Mouse (Mus musculus) limb, embryonic 14.5 days (tissue): ENCODE results near the gene Ptgir. TPM values are rescaled to one million over a fixed set of nuclear protein-coding genes. Genes with fewer than 3 reads are reported as not detected.

Experiments used
- ATAC-seq: fragments of 200-750 bp; cut with Nextera tagmentation; 2 replicates; pipeline ENCODE4 v1.8.0; 2017; ENCODE audit warnings: low read depth, moderate number of reproducible peaks, moderate TSS enrichment; ENCODE audit not compliant: low FRiP score
- DNase-seq: peaks from one replicate; pipeline ENCODE4 v3.0.0-alpha.2; 2015; ENCODE audit warnings: low spot score
- H3K27ac ChIP-seq: fragments of 300-500 bp; sonication (generic); replicated peaks from 2 replicates; pipeline ENCODE4 v1.5.1; 2014; ENCODE audit warnings: low read depth, mild to moderate bottlenecking, low read length, moderate library complexity, mixed read lengths
- H3K27me3 ChIP-seq: fragments of 300-500 bp; sonication (generic); 2 replicates; pipeline ENCODE4 v1.6.1; 2014; ENCODE audit warnings: low read length, mixed read lengths; ENCODE audit not compliant: control insufficient read depth, insufficient read depth
- H3K36me3 ChIP-seq: fragments of 300-500 bp; sonication (generic); 2 replicates; pipeline ENCODE4 v1.6.1; 2014; ENCODE audit warnings: mild to moderate bottlenecking, low read length, moderate library complexity, mixed read lengths; ENCODE audit not compliant: control insufficient read depth, insufficient read depth
- H3K4me1 ChIP-seq: fragments of 300-500 bp; sonication (generic); 2 replicates; pipeline ENCODE4 v1.6.1; 2014; ENCODE audit warnings: antibody characterized with exemption, low read length, mixed read lengths; ENCODE audit not compliant: control insufficient read depth, insufficient read depth
- H3K4me2 ChIP-seq: fragments of 300-500 bp; sonication (generic); replicated peaks from 2 replicates; pipeline ENCODE4 v1.6.1; 2014; ENCODE audit warnings: low read depth, mild to moderate bottlenecking, low read length, moderate library complexity; ENCODE audit not compliant: severe bottlenecking
- H3K4me3 ChIP-seq: fragments of 300-500 bp; sonication (generic); replicated peaks from 2 replicates; pipeline ENCODE4 v1.5.1; 2014; ENCODE audit warnings: low read length
- H3K9ac ChIP-seq: fragments of 300-500 bp; sonication (generic); 2 replicates; pipeline ENCODE4 v1.6.1; 2014; ENCODE audit warnings: mild to moderate bottlenecking, low read depth, low read length, moderate library complexity; ENCODE audit not compliant: severe bottlenecking
- H3K9me3 ChIP-seq: fragments of 300-500 bp; sonication (generic); 2 replicates; pipeline ENCODE4 v1.6.1; 2016; ENCODE audit warnings: low read length; ENCODE audit not compliant: control insufficient read depth
- POLR2A ChIP-seq: fragments of 200-500 bp; IDR thresholded peaks from 2 replicates; pipeline ENCODE4 v1.8.0; 2012; ENCODE audit warnings: inconsistent platforms, mild to moderate bottlenecking, moderate library complexity, borderline replicate concordance; ENCODE audit not compliant: insufficient read depth, insufficient read length; ENCODE audit errors: extremely low read depth
- WGBS: fragments of 180-500 bp; shearing (Covaris S2); extraction: QIAGEN DNeasy Blood & Tissue Kit; methylation state at CpG from one replicate; pipeline ENCODE4 v1.1.7; 2014; 5-methylcytosine and 5-hydroxymethylcytosine counted together
- polyA plus RNA-seq, 2 experiments: library from polyadenylated mRNA; depleted of rRNA in 1 of 2; stranded (reverse) in 1 of 2; unstranded in 1 of 2; fragments of >200 nt; fragmentation: Nextera tagmentation in 1 of 2; extraction: Ambion mirVana in 1 of 2; gene quantifications; 2 replicates each; pipeline versions ENCODE4 v1.2.1 to v1.2.3; 2012 to 2014

The Ptgir gene
- polyA plus RNA-seq, 2 experiments: 2.3 to 3.6 TPM

DNA sequence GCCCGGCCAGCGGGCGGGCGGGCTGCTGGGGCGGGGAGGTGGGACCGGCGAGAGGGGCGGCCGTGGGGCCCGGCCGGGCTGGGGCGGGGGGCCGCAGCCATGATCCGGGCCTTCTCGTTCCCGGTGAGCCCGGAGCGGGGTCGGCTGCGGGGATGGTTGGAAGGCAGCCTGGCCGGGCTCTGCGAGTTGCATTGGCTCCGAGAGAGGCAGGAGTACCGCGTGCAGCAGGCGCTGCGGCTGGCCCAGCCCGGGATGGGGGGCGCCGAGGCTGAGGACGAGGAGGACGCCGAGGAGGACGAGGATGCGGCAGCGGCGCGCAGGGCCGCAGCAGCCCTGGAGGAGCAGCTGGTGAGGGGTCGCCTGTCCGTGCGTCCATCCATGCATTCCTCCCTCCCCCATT lies 31.0 kb upstream of the Ptgir start:
- no peak for ATAC-seq

DNA sequence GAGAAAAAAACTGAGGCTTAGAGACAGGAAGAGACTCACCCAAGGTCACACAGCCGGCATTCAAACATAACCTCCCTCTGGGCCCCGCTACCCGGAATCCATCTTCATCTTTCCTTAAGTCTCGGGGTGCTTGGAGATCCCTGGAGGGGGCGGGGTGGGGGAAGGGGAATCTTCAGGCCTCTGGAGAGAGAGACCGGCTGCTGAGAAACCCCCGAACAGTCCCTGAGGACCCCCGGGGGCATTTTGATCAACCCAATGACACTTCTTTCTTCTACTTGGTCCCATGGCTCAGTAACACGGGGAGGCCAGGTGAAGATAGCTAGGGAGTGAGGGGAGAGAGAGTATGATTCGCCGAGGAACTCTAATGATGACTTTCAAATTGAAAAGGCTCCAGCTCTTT lies 30.3 kb upstream of the Ptgir start:
- no peak for DNase-seq

More for the DNA sequence above, 31.0 kb upstream of the Ptgir start:
- H3K4me3 ChIP-seq: peak overlapping the region; percentile 87
- H3K36me3 ChIP-seq: peaks cover 31% of the 10 kb centered on the region
- WGBS: 0% methylated on average over 13 of the region's 42 CpGs
- no peak for DNase-seq
- peak overlapping the region; percentile 81 for H3K27ac ChIP-seq
- TF ChIP-seq POLR2A: peak; percentile 52; the same call in 1 of the 2 replicates
- peaks cover 13% of the 10 kb centered on the region; the same call in 1 of the 2 replicates for H3K4me1 ChIP-seq
- peak overlapping the region; percentile 80 for H3K4me2 ChIP-seq
- H3K9ac ChIP-seq: peak overlapping the region; percentile 77
- no peaks in the 10 kb centered on the region for H3K27me3 ChIP-seq
- H3K9me3 ChIP-seq: no peaks in the 10 kb centered on the region

DNA sequence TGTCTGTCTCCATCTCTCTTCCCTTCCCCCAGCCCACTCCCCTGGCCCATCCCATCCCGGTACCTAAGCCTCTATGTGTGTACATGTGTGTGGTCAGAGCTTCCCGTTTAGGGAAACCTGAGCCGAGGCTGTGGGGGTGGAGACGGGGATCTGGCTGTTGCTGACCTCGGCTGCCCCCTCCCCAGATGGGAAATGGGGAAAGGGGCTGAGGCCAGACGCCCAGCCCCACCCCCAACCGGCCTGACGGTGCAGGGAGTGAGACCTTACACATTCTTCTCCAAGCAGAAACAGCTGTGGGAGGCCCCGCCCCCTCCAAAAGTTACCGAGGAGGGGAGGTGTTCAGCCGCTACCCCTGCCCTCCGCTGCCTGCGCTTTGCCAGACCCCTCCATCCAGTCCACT lies 29.7 kb upstream of the Ptgir start:
- Histone ChIP-seq H3K4me3 (peak overlapping the region; percentile 87), H3K36me3 (peaks cover 34% of the 10 kb centered on the region), H3K4me1 (peaks cover 14% of the 10 kb centered on the region; the same call in 1 of the 2 replicates), H3K4me2 (peak overlapping the region; percentile 80), H3K9ac (peak overlapping the region; percentile 77), H3K27me3 (no peaks in the 10 kb centered on the region), H3K27ac (peak overlapping the region; percentile 81), H3K9me3 (no peaks in the 10 kb centered on the region)
- TF ChIP-seq POLR2A: no peak
- peak; percentile 12; the same call in 1 of the 2 replicates for ATAC-seq
- peak; percentile 69 for DNase-seq
- under 1% methylated on average over 10 of the region's 13 CpGs for WGBS

More for the DNA sequence above, 30.3 kb upstream of the Ptgir start:
- Histone ChIP-seq H3K9ac (peak overlapping the region; percentile 77), H3K27me3 (no peaks in the 10 kb centered on the region), H3K4me1 (peaks cover 14% of the 10 kb centered on the region; the same call in 1 of the 2 replicates), H3K27ac (peak overlapping the region; percentile 81), H3K36me3 (peaks cover 33% of the 10 kb centered on the region), H3K4me3 (peak overlapping the region; percentile 87), H3K4me2 (peak overlapping the region; percentile 80), H3K9me3 (no peaks in the 10 kb centered on the region)
- WGBS: 3% methylated on average over 11 of the region's 11 CpGs
- ATAC-seq: no peak
- TF ChIP-seq POLR2A: no peak

DNA sequence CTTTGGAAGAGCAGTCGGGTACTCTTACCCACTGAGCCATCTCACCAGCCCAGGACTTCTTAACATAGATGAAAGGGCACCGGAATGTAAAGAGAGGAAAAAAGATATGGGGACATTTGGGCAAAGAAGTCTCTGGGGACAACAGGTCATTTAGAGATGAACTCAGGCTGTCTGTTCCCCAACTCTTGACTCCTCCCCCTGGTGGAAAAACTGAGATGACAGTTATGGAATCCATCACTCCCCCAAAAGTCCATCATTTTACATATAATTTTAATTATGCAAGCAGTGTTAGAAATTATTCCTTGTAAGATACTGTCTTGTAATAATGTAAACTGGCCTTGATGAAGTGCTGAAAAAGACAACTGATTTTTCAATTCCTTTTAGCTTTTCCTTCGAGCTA lies 28.6 kb upstream of the Ptgir start:
- Histone ChIP-seq H3K4me2 (no peak overlapping the region), H3K36me3 (peaks cover 32% of the 10 kb centered on the region), H3K27me3 (no peaks in the 10 kb centered on the region), H3K27ac (no peak overlapping the region), H3K4me3 (no peak overlapping the region), H3K9me3 (no peaks in the 10 kb centered on the region), H3K9ac (no peak overlapping the region), H3K4me1 (peaks cover 14% of the 10 kb centered on the region; the same call in 1 of the 2 replicates)
- ATAC-seq (no peak), DNase-seq (no peak)
- no peak for TF ChIP-seq POLR2A
- 81% methylated on average over 3 of the region's 3 CpGs for WGBS

DNA sequence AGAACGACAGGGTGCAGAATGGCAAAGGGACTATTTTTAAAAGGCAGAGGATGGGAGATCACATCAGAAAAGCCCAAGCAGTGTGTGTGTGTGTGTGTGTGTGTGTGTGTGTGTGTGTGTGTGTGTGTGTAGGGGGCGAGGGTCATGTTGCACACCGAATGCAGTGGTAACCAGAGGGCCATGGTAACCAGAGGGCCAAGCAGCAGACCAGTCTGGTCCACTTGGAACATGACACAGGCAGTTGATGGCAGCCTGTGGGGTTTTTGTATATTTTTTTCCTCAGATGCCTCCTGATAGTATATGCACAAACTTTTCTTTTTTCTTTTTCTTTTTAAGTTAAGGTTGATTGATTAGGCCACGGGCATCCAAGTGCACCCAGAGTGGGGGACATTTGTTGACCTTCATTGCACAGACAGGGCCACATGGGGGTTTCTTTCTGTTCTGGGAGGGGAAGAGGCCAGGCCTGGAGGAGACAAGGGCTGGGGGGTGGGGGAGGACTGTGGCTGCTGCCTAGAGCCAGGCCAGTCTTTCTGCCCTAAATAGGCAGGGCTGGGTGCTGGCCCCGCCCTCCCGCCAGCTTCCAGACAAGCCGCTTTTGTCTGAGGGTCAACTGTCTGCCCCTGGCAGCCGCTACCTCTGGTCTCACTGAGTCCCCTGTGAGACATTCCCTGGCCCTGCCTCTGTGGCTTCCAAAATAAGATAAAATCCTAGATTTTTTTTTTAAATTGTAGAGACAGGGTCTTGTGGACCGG lies 26.3 kb upstream of the Ptgir start:
- Histone ChIP-seq H3K36me3 (peaks cover 49% of the 10 kb centered on the region), H3K9me3 (no peaks in the 10 kb centered on the region; the same call in 1 of the 2 replicates), H3K4me1 (peaks cover 14% of the 10 kb centered on the region; the same call in 1 of the 2 replicates), H3K27ac (peak overlapping the region; percentile 33), H3K27me3 (no peaks in the 10 kb centered on the region), H3K4me3 (no peak overlapping the region), H3K4me2 (peak overlapping the region; percentile 26), H3K9ac (no peak overlapping the region; the same call in 1 of the 2 replicates)
- WGBS: 24% methylated on average over 8 of the region's 9 CpGs
- ATAC-seq: 0 out of 2 replicates have a peak, but pooled peaks have one; percentile 6
- TF ChIP-seq POLR2A: no peak
- peak; percentile 54 for DNase-seq
